Mouse (Mus musculus) stomach, postnatal 0 days (tissue): Measurements from ENCODE around the gene Gm11172. TPM values are rescaled to one million over a fixed set of nuclear protein-coding genes. Genes with fewer than 3 reads are reported as not detected.

Experiments
- ATAC-seq: fragments of 200-750 bp; cut with Nextera tagmentation; 2 replicates; pipeline ENCODE4 v1.8.0; 2017; ENCODE audit not compliant: low FRiP score, low TSS enrichment
- DNase-seq: peaks from one replicate; pipeline ENCODE4 v3.0.0-alpha.2; 2016; ENCODE audit warnings: low spot score
- H3K27ac ChIP-seq: fragments of 300-500 bp; sonication (generic); replicated peaks from 2 replicates; pipeline ENCODE4 v1.5.1; 2014; ENCODE audit warnings: mild to moderate bottlenecking, control low read depth
- H3K27me3 ChIP-seq: fragments of 300-500 bp; sonication (generic); 2 replicates; pipeline ENCODE4 v1.6.1; 2014; ENCODE audit warnings: low read length; ENCODE audit not compliant: control insufficient read depth, insufficient read depth
- H3K36me3 ChIP-seq: fragments of 300-500 bp; sonication (generic); 2 replicates; pipeline ENCODE4 v1.6.1; 2014; ENCODE audit warnings: low read length, mixed read lengths; ENCODE audit not compliant: control insufficient read depth, insufficient read depth
- H3K4me1 ChIP-seq: fragments of 300-500 bp; sonication (generic); replicated peaks from 2 replicates; pipeline ENCODE4 v1.6.1; 2014; ENCODE audit warnings: antibody characterized with exemption; ENCODE audit not compliant: control insufficient read depth, insufficient read depth
- H3K4me2 ChIP-seq: fragments of 300-500 bp; sonication (generic); replicated peaks from 2 replicates; pipeline ENCODE4 v1.6.1; 2014; ENCODE audit warnings: low read depth, mild to moderate bottlenecking, control low read depth, moderate library complexity
- H3K4me3 ChIP-seq: fragments of 300-500 bp; sonication (generic); 2 replicates; pipeline ENCODE4 v1.5.1; 2014; ENCODE audit warnings: low read depth, low read length, control low read depth
- H3K9ac ChIP-seq: fragments of 300-500 bp; sonication (generic); 2 replicates; pipeline ENCODE4 v1.6.1; 2014; ENCODE audit warnings: mild to moderate bottlenecking, low read length, control low read depth, mixed read lengths
- H3K9me3 ChIP-seq: fragments of 300-500 bp; sonication (generic); 2 replicates; pipeline ENCODE4 v1.6.1; 2016; ENCODE audit warnings: low read length; ENCODE audit not compliant: control insufficient read depth
- CTCF ChIP-seq: IDR thresholded peaks from 2 replicates; pipeline ENCODE4 v1.5.1; 2016; ENCODE audit warnings: antibody characterized with exemption, low read depth, mild to moderate bottlenecking, moderate library complexity
- EP300 ChIP-seq: optimal IDR thresholded peaks from 2 replicates; pipeline ENCODE3; 2016; ENCODE audit warnings: antibody characterized with exemption
- WGBS: fragments of 180-500 bp; shearing (Covaris S2); extraction: QIAGEN DNeasy Blood & Tissue Kit; methylation state at CpG from one replicate; pipeline ENCODE4 v1.1.7; 2014; 5-methylcytosine and 5-hydroxymethylcytosine counted together
- polyA plus RNA-seq: library from polyadenylated mRNA; unstranded; fragments of >200 nt; fragmentation: Nextera tagmentation; extraction: Ambion mirVana; gene quantifications from 2 replicates; pipeline ENCODE4 v1.2.1, GENCODE M21; 2015

Gene Gm11172
- polyA plus RNA-seq, 1 experiment from 2014 or later: not detected

GRCm38 (mm10) chr16:10821387-10821786 lies 8.7 kb downstream of the Gm11172 start:
- Histone ChIP-seq H3K9ac (no peak overlapping the region), H3K4me3 (no peak overlapping the region), H3K27ac (0 out of 2 replicates have a peak overlapping the region, but pooled peaks have one; percentile 13), H3K4me2 (no peak overlapping the region), H3K4me1 (no peaks in the 10 kb centered on the region), H3K9me3 (no peaks in the 10 kb centered on the region), H3K27me3 (no peaks in the 10 kb centered on the region), H3K36me3 (no peaks in the 10 kb centered on the region)
- 45% methylated on average over 4 of the region's 4 CpGs for WGBS
- TF ChIP-seq EP300: no peak
- no peak for TF ChIP-seq CTCF
- ATAC-seq: no peak
- DNase-seq: no peak

GRCm38 (mm10) chr16:10824536-10824935 lies 11.8 kb downstream of the Gm11172 start:
- H3K27me3 ChIP-seq: no peaks in the 10 kb centered on the region

GRCm38 (mm10) chr16:10825840-10826239 lies 13.1 kb downstream of the Gm11172 start:
- no peak overlapping the region for H3K27ac ChIP-seq
- no peak overlapping the region for H3K4me2 ChIP-seq
- no peaks in the 10 kb centered on the region for H3K4me1 ChIP-seq
- ATAC-seq (no peak), DNase-seq (no peak)
- no peaks in the 10 kb centered on the region for H3K9me3 ChIP-seq
- 72% methylated on average over 4 of the region's 4 CpGs for WGBS
- H3K9ac ChIP-seq: no peak overlapping the region
- no peak overlapping the region for H3K4me3 ChIP-seq
- no peaks in the 10 kb centered on the region for H3K27me3 ChIP-seq
- no peaks in the 10 kb centered on the region for H3K36me3 ChIP-seq
- no peak for TF ChIP-seq CTCF
- no peak for TF ChIP-seq EP300

More at GRCm38 (mm10) chr16:10824536-10824935, 11.8 kb downstream of the Gm11172 start:
- Histone ChIP-seq H3K9ac (no peak overlapping the region), H3K4me3 (no peak overlapping the region), H3K4me2 (no peak overlapping the region), H3K4me1 (no peaks in the 10 kb centered on the region), H3K9me3 (no peaks in the 10 kb centered on the region), H3K27ac (no peak overlapping the region), H3K36me3 (no peaks in the 10 kb centered on the region)
- no peak for TF ChIP-seq EP300
- TF ChIP-seq CTCF: no peak
- ATAC-seq: no peak
- 79% methylated on average over 1 of the region's 1 CpGs for WGBS
- DNase-seq: no peak

- H3K27ac ChIP-seq: no peak overlapping the region
- H3K9me3 ChIP-seq: no peaks in the 10 kb centered on the region
- H3K9ac ChIP-seq: no peak overlapping the region
- ATAC-seq (no peak), DNase-seq (no peak)
- no peak for TF ChIP-seq CTCF
- TF ChIP-seq EP300: no peak
- 91% methylated on average over 9 of the region's 9 CpGs for WGBS
- no peaks in the 10 kb centered on the region for H3K27me3 ChIP-seq
- no peaks in the 10 kb centered on the region for H3K36me3 ChIP-seq
- no peak overlapping the region for H3K4me3 ChIP-seq
- no peaks in the 10 kb centered on the region for H3K4me1 ChIP-seq
- no peak overlapping the region for H3K4me2 ChIP-seq
These were observed 14.6 kb downstream of the Gm11172 start for GRCm38 (mm10) chr16:10827269-10827668.

- 82% methylated on average over 7 of the region's 7 CpGs for WGBS
- H3K4me3 ChIP-seq: no peak overlapping the region
- H3K36me3 ChIP-seq: no peaks in the 10 kb centered on the region
- H3K27ac ChIP-seq: no peak overlapping the region
- DNase-seq: no peak
- no peaks in the 10 kb centered on the region for H3K4me1 ChIP-seq
- TF ChIP-seq EP300 (no peak), CTCF (no peak)
- H3K27me3 ChIP-seq: no peaks in the 10 kb centered on the region
- H3K9me3 ChIP-seq: no peaks in the 10 kb centered on the region
- H3K9ac ChIP-seq: no peak overlapping the region
- ATAC-seq: no peak
- no peak overlapping the region for H3K4me2 ChIP-seq
These were observed 15.2 kb downstream of the Gm11172 start for GRCm38 (mm10) chr16:10827766-10828460.

- Histone ChIP-seq H3K9ac (no peak overlapping the region), H3K27ac (no peak overlapping the region), H3K9me3 (no peaks in the 10 kb centered on the region), H3K4me2 (no peak overlapping the region), H3K4me1 (no peaks in the 10 kb centered on the region), H3K4me3 (no peak overlapping the region), H3K27me3 (no peaks in the 10 kb centered on the region), H3K36me3 (no peaks in the 10 kb centered on the region)
- no peak for TF ChIP-seq CTCF
- TF ChIP-seq EP300: no peak
- no peak for DNase-seq
- WGBS: 69% methylated on average over 4 of the region's 4 CpGs
- no peak for ATAC-seq
These were observed 15.7 kb downstream of the Gm11172 start for GRCm38 (mm10) chr16:10828461-10828805.
